Mouse (Mus musculus): ENCODE results near the gene BC028528.
"Not testable (repeated sequence)": the region's sequence is repeated elsewhere in the genome, so short reads cannot be mapped to it uniquely, and the experiment has no call there.

Gene BC028528

GRCm38 (mm10) chr3:95891211-95892065 is at the start of gene BC028528:
TSS of gene BC028528 (minus strand) at chr3:95892005.
- no peak for DNase-seq (ENCODE audit: low spot score)

GRCm38 (mm10) chr3:95938835-95939234 is 47.0 kb upstream of the BC028528 start:
- no peak for DNase-seq (ENCODE audit: low spot score)

GRCm38 (mm10) chr3:95938217-95938616 is 46.4 kb upstream of the BC028528 start:
- no peak for DNase-seq (ENCODE audit: low spot score)

GRCm38 (mm10) chr3:95934448-95934847 is 42.6 kb upstream of the BC028528 start:
- DNase-seq (ENCODE audit: low spot score): no peak

GRCm38 (mm10) chr3:95933111-95933750 is 41.4 kb upstream of the BC028528 start:
- no peak for DNase-seq (ENCODE audit: low spot score)

- DNase-seq (ENCODE audit: low spot score): no peak
Measured at GRCm38 (mm10) chr3:95932566-95932965, 40.8 kb upstream of the BC028528 start.

GRCm38 (mm10) chr3:95932157-95932556 is 40.4 kb upstream of the BC028528 start:
- no peak for DNase-seq (ENCODE audit: low spot score)

GRCm38 (mm10) chr3:95931471-95931870 is 39.7 kb upstream of the BC028528 start:
- DNase-seq (ENCODE audit: low spot score): no peak

GRCm38 (mm10) chr3:95930471-95930789 is 38.6 kb upstream of the BC028528 start:
- DNase-seq (ENCODE audit: low spot score): no peak

GRCm38 (mm10) chr3:95929581-95930470 is 38.0 kb upstream of the BC028528 start:
- peak; percentile 55 for DNase-seq (ENCODE audit: low spot score)

- DNase-seq (ENCODE audit: low spot score): peak; percentile 94
Measured at GRCm38 (mm10) chr3:95928658-95929503, 37.1 kb upstream of the BC028528 start, which contains the start of gene Anp32e. TSS of gene Anp32e (plus strand) at chr3:95929246.

- DNase-seq (ENCODE audit: low spot score): no peak
Measured at GRCm38 (mm10) chr3:95928261-95928657, 36.5 kb upstream of the BC028528 start.

GRCm38 (mm10) chr3:95925087-95925486 is 33.3 kb upstream of the BC028528 start:
- no peak for DNase-seq (ENCODE audit: low spot score)

- DNase-seq (ENCODE audit: low spot score): no peak
Measured at GRCm38 (mm10) chr3:95924185-95924584, 32.4 kb upstream of the BC028528 start.

- not testable (repeated sequence) for DNase-seq (ENCODE audit: low spot score)
Measured at GRCm38 (mm10) chr3:95923429-95923828, 31.6 kb upstream of the BC028528 start.

GRCm38 (mm10) chr3:95920532-95920931 is 28.7 kb upstream of the BC028528 start:
- DNase-seq (ENCODE audit: low spot score): not testable (repeated sequence)

- DNase-seq (ENCODE audit: low spot score): no peak
Measured at GRCm38 (mm10) chr3:95916760-95917159, 25.0 kb upstream of the BC028528 start.

GRCm38 (mm10) chr3:95914706-95915105 is 22.9 kb upstream of the BC028528 start:
- DNase-seq (ENCODE audit: low spot score): no peak

- no peak for DNase-seq (ENCODE audit: low spot score)
Measured at GRCm38 (mm10) chr3:95907613-95908012, 15.8 kb upstream of the BC028528 start.

- DNase-seq (ENCODE audit: low spot score): peak; percentile 56
Measured at GRCm38 (mm10) chr3:95906860-95907259, 15.1 kb upstream of the BC028528 start.

- DNase-seq (ENCODE audit: low spot score): peak; percentile 61
Measured at GRCm38 (mm10) chr3:95905940-95906492, 14.2 kb upstream of the BC028528 start.
